Mouse (Mus musculus): ENCODE results near the gene Tbx15. TPM values are rescaled to one million over a fixed set of nuclear protein-coding genes. Genes with fewer than 3 reads are reported as not detected.

Gene Tbx15
- polyA plus RNA-seq, 1 experiment from 2014 or later, result not detected

GRCm38 (mm10) chr3:99247996-99248801 lies 8.0 kb downstream of the Tbx15 start:
- no peak overlapping the region for H3K4me2 ChIP-seq (replicated peaks; ENCODE audit: low read depth)
- no peak for TF ChIP-seq CTCF (IDR thresholded peaks at IDR 0.05; ENCODE audit: low read depth)
- H3K27ac ChIP-seq (ENCODE audit: low read depth, low read length), result no peak overlapping the region
- no peaks in the 10 kb centered on the region for H3K36me3 ChIP-seq (ENCODE audit: control insufficient read depth, insufficient read depth)
- 3% methylated on average over 28 of the region's 28 CpGs for WGBS
- H3K9ac ChIP-seq (ENCODE audit: low read depth, low read length), result no peak overlapping the region
- H3K4me3 ChIP-seq (ENCODE audit: low read depth, low read length), result no peak overlapping the region; the same call in 1 of the 2 replicates
- H3K4me1 ChIP-seq (replicated peaks; ENCODE audit: control insufficient read depth, insufficient read depth, low read length), result no peaks in the 10 kb centered on the region
- peaks cover 99% of the 10 kb centered on the region for H3K27me3 ChIP-seq (replicated peaks; ENCODE audit: control insufficient read depth, insufficient read depth, low read length)
- no peaks in the 10 kb centered on the region for H3K9me3 ChIP-seq (ENCODE audit: control insufficient read depth)
- no peak for ATAC-seq

GRCm38 (mm10) chr3:99248831-99249550 lies 8.8 kb downstream of the Tbx15 start:
- no peak for TF ChIP-seq CTCF (IDR thresholded peaks at IDR 0.05; ENCODE audit: low read depth)
- H3K4me3 ChIP-seq (ENCODE audit: low read depth, low read length), result peak overlapping the region; percentile 7; the same call in 1 of the 2 replicates
- WGBS, result 3% methylated on average over 25 of the region's 25 CpGs
- H3K36me3 ChIP-seq (ENCODE audit: control insufficient read depth, insufficient read depth), result no peaks in the 10 kb centered on the region
- no peak overlapping the region for H3K27ac ChIP-seq (ENCODE audit: low read depth, low read length)
- H3K9ac ChIP-seq (ENCODE audit: low read depth, low read length), result no peak overlapping the region
- H3K27me3 ChIP-seq (replicated peaks; ENCODE audit: control insufficient read depth, insufficient read depth, low read length), result peaks cover 99% of the 10 kb centered on the region
- H3K4me1 ChIP-seq (replicated peaks; ENCODE audit: control insufficient read depth, insufficient read depth, low read length), result no peaks in the 10 kb centered on the region
- H3K9me3 ChIP-seq (ENCODE audit: control insufficient read depth), result no peaks in the 10 kb centered on the region
- no peak overlapping the region for H3K4me2 ChIP-seq (replicated peaks; ENCODE audit: low read depth)
- no peak for ATAC-seq

DNA sequence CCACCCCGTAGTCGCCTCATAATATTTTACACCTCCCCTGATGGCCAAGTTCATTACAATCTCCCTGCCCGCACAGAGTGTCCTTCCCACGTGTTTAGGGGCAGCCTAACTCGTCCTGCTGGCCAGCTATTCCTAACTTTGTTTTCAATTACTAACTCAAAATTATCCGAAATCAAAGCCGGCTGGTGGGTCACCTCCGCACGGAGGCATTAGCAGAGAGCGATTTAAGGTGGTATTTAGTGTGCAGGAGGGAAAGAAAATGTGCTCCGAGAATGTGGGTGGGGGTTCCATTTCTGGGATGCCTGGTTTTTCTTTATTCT lies 9.3 kb downstream of the Tbx15 start:
- Histone ChIP-seq H3K9me3 (ENCODE audit: control insufficient read depth) (no peaks in the 10 kb centered on the region), H3K4me1 (replicated peaks; ENCODE audit: control insufficient read depth, insufficient read depth, low read length) (no peaks in the 10 kb centered on the region)
- 4% methylated on average over 11 of the region's 11 CpGs for WGBS

DNA sequence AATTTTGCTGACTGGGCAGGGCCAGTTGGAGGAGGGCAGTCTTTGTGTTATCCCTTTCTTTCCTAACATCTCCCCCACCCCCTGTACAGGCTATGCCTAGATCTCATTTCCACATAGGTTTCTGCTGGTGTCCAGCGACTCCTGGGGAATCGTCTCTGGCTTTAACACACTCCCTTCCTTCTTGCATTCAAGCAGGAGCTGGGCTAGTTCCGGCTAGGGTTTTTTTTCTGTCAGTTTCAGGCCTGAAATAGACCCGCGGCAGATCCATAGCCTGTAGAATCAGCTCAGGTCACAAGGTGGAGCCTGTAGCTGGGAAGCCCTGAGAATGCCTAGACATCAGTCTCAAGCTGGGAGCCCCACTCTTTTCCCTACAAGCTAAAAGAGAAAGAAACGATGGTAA lies 9.7 kb downstream of the Tbx15 start:
- Histone ChIP-seq H3K27ac (ENCODE audit: low read depth, low read length) (no peak overlapping the region), H3K27me3 (replicated peaks; ENCODE audit: control insufficient read depth, insufficient read depth, low read length) (peaks cover 99% of the 10 kb centered on the region), H3K9me3 (ENCODE audit: control insufficient read depth) (no peaks in the 10 kb centered on the region), H3K4me1 (replicated peaks; ENCODE audit: control insufficient read depth, insufficient read depth, low read length) (no peaks in the 10 kb centered on the region), H3K4me2 (replicated peaks; ENCODE audit: low read depth) (no peak overlapping the region), H3K36me3 (ENCODE audit: control insufficient read depth, insufficient read depth) (no peaks in the 10 kb centered on the region), H3K4me3 (ENCODE audit: low read depth, low read length) (no peak overlapping the region), H3K9ac (ENCODE audit: low read depth, low read length) (no peak overlapping the region)
- peak; percentile 18; the same call in 1 of the 2 replicates for TF ChIP-seq CTCF (IDR thresholded peaks at IDR 0.05; ENCODE audit: low read depth)
- ATAC-seq, result no peak
- 0% methylated on average over 6 of the region's 6 CpGs for WGBS

More for the DNA sequence above, 9.3 kb downstream of the Tbx15 start:
- Histone ChIP-seq H3K36me3 (ENCODE audit: control insufficient read depth, insufficient read depth) (no peaks in the 10 kb centered on the region), H3K4me2 (replicated peaks; ENCODE audit: low read depth) (no peak overlapping the region), H3K27ac (ENCODE audit: low read depth, low read length) (no peak overlapping the region), H3K4me3 (ENCODE audit: low read depth, low read length) (no peak overlapping the region), H3K9ac (ENCODE audit: low read depth, low read length) (no peak overlapping the region), H3K27me3 (replicated peaks; ENCODE audit: control insufficient read depth, insufficient read depth, low read length) (peaks cover 99% of the 10 kb centered on the region)
- no peak for TF ChIP-seq CTCF (IDR thresholded peaks at IDR 0.05; ENCODE audit: low read depth)
- no peak for ATAC-seq

GRCm38 (mm10) chr3:99251271-99252165 lies 11.3 kb downstream of the Tbx15 start:
- H3K4me2 ChIP-seq (replicated peaks; ENCODE audit: low read depth), result no peak overlapping the region
- no peak for TF ChIP-seq CTCF (IDR thresholded peaks at IDR 0.05; ENCODE audit: low read depth)
- no peak overlapping the region for H3K9ac ChIP-seq (ENCODE audit: low read depth, low read length)
- no peak overlapping the region for H3K4me3 ChIP-seq (ENCODE audit: low read depth, low read length)
- H3K27ac ChIP-seq (ENCODE audit: low read depth, low read length), result no peak overlapping the region
- no peak for ATAC-seq
- H3K27me3 ChIP-seq (replicated peaks; ENCODE audit: control insufficient read depth, insufficient read depth, low read length), result peaks cover 99% of the 10 kb centered on the region
- H3K36me3 ChIP-seq (ENCODE audit: control insufficient read depth, insufficient read depth), result no peaks in the 10 kb centered on the region
- H3K4me1 ChIP-seq (replicated peaks; ENCODE audit: control insufficient read depth, insufficient read depth, low read length), result no peaks in the 10 kb centered on the region
- H3K9me3 ChIP-seq (ENCODE audit: control insufficient read depth), result no peaks in the 10 kb centered on the region
- WGBS, result 9% methylated on average over 6 of the region's 6 CpGs
